Mouse (Mus musculus) layer of hippocampus, adult 9-11 months (tissue): ENCODE results near the gene Calr.

Source experiments
- DNase-seq: peaks from one replicate; pipeline ENCODE4 v3.0.0; 2022

Gene Calr

GRCm38 (mm10) chr8:84846722-84847572 is at the start of gene Calr:
Calr (minus strand) TSS chr8:84846934.
- DNase-seq: peak; percentile 100

DNA sequence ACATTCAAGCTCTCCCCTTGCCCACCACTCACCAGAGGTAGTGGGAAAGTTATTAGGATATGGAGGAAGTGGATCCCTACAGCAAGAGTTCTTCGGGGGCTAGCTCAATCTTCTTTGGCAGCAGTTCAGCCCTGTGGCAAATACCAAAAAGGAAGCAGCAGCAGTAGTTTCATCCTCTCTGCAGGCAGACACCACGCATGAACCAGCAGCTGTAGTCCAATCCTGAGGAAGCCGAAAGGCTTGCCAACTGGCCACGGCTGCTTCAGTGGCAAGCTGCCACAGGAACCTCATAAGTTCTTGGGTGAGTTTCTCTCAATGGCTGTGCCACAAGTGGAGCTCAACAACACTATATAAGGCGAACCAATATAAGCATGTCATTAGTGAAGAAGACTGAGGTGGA is 49.2 kb upstream of the Calr start:
- no peak for DNase-seq

DNA sequence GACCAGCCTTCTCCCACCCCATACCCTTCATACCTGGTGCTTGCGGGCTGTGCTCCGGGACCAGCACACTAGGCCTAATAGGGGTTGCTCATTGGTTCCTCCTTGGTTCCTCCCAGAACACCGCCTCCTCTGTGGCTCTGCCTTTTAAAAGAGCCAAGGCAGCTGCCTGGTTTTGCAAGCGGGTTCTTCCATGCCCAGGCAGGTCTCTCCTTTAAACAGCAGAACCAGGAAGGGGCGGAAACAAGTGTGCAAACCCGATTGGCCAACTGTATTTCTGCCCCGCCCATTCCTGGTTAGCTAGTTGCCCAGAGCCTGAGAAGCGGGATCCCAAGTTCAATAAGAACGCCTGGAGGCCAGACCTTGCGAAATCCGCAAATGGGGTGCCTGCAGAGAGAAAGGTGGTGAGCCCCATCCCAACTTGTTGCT is 47.0 kb upstream of the Calr start, which contains the start of gene Gcdh:
Gene Gcdh, minus strand, starts transcription at position 213 of the 426 bp plus-strand sequence.
- peak; percentile 96 for DNase-seq

DNA sequence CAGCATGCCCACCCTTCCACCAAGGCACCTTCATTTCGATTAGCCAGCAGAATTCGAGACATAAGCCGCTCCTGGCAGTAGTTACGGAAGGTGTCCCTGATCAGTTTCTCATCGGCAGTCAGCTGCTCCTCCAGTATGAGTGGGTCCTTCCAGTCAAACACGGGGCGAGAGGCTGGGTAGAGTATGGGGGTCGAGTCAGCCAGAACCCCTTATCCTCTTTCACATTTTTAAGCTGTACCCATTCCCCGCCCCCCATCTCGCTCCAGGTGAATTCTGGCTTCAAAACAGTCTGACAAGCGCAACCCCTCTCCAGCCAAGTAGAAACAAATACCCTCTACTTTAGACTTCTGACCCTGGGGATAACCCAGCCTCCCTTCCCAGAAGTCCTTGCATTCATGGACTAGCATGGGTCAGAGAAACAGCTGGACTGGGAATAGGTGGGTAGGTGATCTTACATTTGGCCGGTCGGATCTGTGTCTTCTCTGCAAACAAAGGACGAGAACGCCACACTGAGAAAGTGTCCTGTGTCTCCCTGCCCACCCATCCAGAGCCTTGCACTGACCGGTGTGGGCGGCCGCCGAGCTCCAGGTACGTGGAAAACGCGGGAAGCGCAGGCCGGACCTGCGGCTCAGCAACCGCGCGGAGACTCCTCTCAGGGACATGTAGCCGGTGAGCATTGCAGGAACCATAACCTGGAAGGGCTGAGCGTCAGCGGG is 46.4 kb upstream of the Calr start:
- no peak for DNase-seq

GRCm38 (mm10) chr8:84889141-84889540 is 42.4 kb upstream of the Calr start:
- no peak for DNase-seq

DNA sequence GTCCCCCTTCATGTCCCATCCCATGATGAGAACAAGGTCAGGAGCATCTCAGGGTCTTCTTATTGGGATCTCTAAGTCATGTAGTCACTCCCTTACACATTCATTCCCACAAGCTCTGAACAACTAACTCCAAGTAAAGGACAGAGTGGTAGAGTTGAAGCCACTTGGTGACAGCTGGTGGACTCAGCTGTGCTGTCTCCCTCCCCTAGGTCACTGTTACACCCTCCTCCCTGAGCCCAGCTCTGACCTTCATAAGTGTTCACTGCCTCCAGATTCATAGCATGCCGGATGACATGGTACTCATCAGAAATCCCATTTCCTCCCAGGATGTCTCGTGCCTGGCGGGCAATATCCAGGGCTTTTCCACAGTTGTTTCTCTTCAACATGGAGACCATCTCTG is 41.5 kb upstream of the Calr start:
- no peak for DNase-seq

- DNase-seq: no peak
Observed at GRCm38 (mm10) chr8:84884728-84885127, 38.0 kb upstream of the Calr start.

- no peak for DNase-seq
Observed at GRCm38 (mm10) chr8:84878915-84879314, 32.2 kb upstream of the Calr start.

DNA sequence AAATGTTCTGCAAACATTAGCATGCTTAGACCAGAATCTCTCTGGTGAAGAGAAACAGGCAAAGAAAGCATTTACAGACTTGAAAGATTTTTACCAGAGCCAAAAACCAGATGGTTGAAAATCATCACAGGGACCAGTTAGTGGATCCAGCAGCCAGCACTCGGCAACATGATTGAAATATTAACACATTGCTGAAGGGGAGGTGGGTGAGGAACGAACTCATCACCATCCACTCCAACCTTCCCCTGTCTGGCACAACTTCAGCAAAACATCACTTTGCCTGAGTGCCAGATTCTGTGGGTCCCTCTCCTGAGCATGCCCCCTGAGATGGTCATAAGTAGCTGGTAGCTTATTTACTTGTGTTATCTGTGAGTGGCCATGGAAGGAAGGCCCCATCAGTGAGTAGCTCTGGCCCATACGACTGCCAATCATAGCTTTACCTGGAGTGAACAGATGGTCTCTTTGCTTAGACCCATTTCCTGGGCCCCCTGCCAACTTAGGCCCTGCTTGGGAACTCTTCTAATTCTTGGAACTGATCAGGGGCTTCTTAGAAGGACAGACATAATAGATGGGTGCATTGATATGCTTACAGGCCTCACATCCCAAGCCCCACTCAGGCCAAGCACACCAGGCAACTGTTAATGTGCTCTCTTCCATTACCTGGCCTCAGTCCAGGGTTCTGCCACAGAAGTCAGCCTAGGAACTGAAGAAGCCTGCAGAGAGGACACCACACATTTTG is 30.7 kb upstream of the Calr start:
- DNase-seq: no peak

GRCm38 (mm10) chr8:84874339-84874738 is 27.6 kb upstream of the Calr start:
- DNase-seq: no peak

- no peak for DNase-seq
Observed at GRCm38 (mm10) chr8:84873016-84873415, 26.3 kb upstream of the Calr start.

GRCm38 (mm10) chr8:84872309-84872965 is 25.7 kb upstream of the Calr start:
- DNase-seq: no peak

GRCm38 (mm10) chr8:84871376-84872308 is 24.9 kb upstream of the Calr start, which contains the start of gene Syce2:
Syce2 (plus strand) TSS chr8:84872111.
- no peak for DNase-seq

DNA sequence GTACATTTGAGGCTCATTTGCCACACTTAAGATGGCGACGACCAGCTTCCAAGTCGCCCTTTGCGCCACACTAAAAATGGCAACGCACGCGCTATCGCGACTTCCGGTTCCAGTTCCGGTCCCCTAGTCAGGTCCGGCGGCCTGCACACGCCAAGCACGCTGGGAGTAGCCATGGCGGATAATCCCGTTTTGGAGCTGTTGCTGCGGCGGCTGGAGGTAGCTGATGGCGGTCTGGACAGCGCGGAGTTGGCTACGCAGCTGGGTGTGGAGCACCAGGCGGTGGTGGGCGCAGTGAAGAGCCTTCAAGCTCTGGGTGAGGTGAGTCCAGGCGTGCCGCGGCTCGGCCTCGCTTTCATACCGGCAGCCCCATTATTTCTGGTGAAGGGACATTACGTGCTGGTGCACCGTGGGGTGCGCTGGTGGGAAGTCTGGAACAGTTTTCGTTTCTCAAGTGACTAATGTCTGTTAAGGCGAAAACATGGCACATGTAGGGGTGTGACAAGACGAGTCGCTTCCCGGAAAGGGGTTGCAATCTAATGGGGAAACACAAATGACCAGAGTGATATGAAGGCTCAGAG is 10.2 kb upstream of the Calr start, which contains the start of gene Farsa:
Gene Farsa, plus strand, starts transcription at position 126 of the 578 bp plus-strand sequence.
- DNase-seq: peak; percentile 93

- no peak for DNase-seq
Observed at GRCm38 (mm10) chr8:84856434-84856833, 9.7 kb upstream of the Calr start.

GRCm38 (mm10) chr8:84847684-84848435 is 1.1 kb upstream of the Calr start:
- no peak for DNase-seq

- no peak for DNase-seq
Observed at GRCm38 (mm10) chr8:84846094-84846721, 526 bp downstream of the Calr start.

DNA sequence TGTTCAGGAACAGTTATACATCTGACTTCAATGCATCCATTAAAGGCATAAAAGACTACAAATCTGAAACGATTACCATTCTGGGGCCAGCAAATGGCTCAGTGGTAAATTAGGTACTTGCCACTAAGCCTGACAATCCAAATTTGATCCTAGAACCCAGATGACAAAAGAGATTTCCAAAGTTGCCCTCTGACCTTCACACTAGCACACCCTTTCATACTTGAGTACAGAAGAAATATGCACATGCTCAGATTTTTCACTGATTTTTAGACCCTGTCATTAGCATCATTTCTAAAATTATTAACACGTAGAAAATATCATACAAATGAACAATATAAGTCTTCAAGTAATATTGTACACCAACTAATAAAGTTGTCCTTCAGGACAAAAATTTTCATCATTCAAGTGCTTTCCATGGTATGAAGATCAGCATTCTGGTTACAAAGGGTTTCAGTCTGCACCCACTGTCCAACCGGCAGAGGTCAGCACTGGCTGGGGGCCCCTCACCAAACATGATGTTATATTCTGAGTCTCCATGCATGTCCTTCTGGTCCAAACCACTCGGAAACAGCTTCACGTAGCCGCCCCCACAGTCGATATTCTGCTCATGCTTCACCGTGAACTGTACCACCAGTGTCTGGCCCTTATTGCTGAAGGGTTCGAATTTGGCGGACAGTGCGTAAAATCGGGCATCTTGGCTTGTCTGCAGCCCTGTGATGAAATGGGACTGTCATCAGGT is 1.2 kb downstream of the Calr start:
- no peak for DNase-seq
